Mouse (Mus musculus): ENCODE measurements around the gene Spi1. TPM values are rescaled to one million over a fixed set of nuclear protein-coding genes. Genes with fewer than 3 reads are reported as not detected.

The Spi1 gene
- polyA plus RNA-seq, 1 experiment from 2014 or later: 13.5 TPM

GRCm38 (mm10) chr2:91136513-91137412 is 54.6 kb downstream of the Spi1 start:
- no peak overlapping the region for H3K9ac ChIP-seq
- no peaks in the 10 kb centered on the region for H3K4me1 ChIP-seq
- WGBS: 75% methylated on average over 11 of the region's 11 CpGs
- no peaks in the 10 kb centered on the region for H3K9me3 ChIP-seq
- H3K4me2 ChIP-seq: no peak overlapping the region
- H3K27me3 ChIP-seq (replicated peaks): no peaks in the 10 kb centered on the region
- ATAC-seq (ENCODE audit: insufficient read depth, low FRiP score, low read depth): no peak
- H3K27ac ChIP-seq: no peak overlapping the region
- no peak overlapping the region for H3K4me3 ChIP-seq (replicated peaks)
- H3K36me3 ChIP-seq: 0 out of 2 replicates have a peak, but pooled peaks cover 3% of the 10 kb centered on the region

GRCm38 (mm10) chr2:91137481-91137880 is 55.3 kb downstream of the Spi1 start:
- Histone ChIP-seq H3K27me3 (replicated peaks) (no peaks in the 10 kb centered on the region), H3K36me3 (0 out of 2 replicates have a peak, but pooled peaks cover 5% of the 10 kb centered on the region), H3K9ac (no peak overlapping the region), H3K4me3 (replicated peaks) (no peak overlapping the region), H3K27ac (no peak overlapping the region), H3K4me2 (no peak overlapping the region), H3K4me1 (no peaks in the 10 kb centered on the region), H3K9me3 (no peaks in the 10 kb centered on the region)
- peak; percentile 27; the same call in 1 of the 2 replicates for ATAC-seq (ENCODE audit: insufficient read depth, low FRiP score, low read depth)
- 66% methylated on average over 6 of the region's 6 CpGs for WGBS

- Histone ChIP-seq H3K27me3 (replicated peaks) (no peaks in the 10 kb centered on the region), H3K27ac (no peak overlapping the region), H3K9me3 (no peaks in the 10 kb centered on the region), H3K4me3 (replicated peaks) (no peak overlapping the region), H3K9ac (no peak overlapping the region), H3K4me2 (no peak overlapping the region), H3K36me3 (0 out of 2 replicates have a peak, but pooled peaks cover 8% of the 10 kb centered on the region), H3K4me1 (no peaks in the 10 kb centered on the region)
- 65% methylated on average over 5 of the region's 5 CpGs for WGBS
- no peak for ATAC-seq (ENCODE audit: insufficient read depth, low FRiP score, low read depth)
Measured at GRCm38 (mm10) chr2:91139311-91139710, 57.1 kb downstream of the Spi1 start.

GRCm38 (mm10) chr2:91139764-91140163 is 57.6 kb downstream of the Spi1 start:
- Histone ChIP-seq H3K27me3 (replicated peaks) (no peaks in the 10 kb centered on the region), H3K27ac (no peak overlapping the region), H3K36me3 (0 out of 2 replicates have a peak, but pooled peaks cover 8% of the 10 kb centered on the region), H3K9me3 (no peaks in the 10 kb centered on the region), H3K9ac (no peak overlapping the region), H3K4me2 (no peak overlapping the region), H3K4me3 (replicated peaks) (no peak overlapping the region), H3K4me1 (no peaks in the 10 kb centered on the region)
- no peak for ATAC-seq (ENCODE audit: insufficient read depth, low FRiP score, low read depth)
- WGBS: 77% methylated on average over 8 of the region's 8 CpGs

GRCm38 (mm10) chr2:91142920-91143319 is 60.7 kb downstream of the Spi1 start:
- Histone ChIP-seq H3K9ac (no peak overlapping the region), H3K36me3 (0 out of 2 replicates have a peak, but pooled peaks cover 10% of the 10 kb centered on the region)

GRCm38 (mm10) chr2:91143401-91143800 is 61.2 kb downstream of the Spi1 start:
- 93% methylated on average over 11 of the region's 11 CpGs for WGBS
- H3K9me3 ChIP-seq: no peaks in the 10 kb centered on the region
- 0 out of 2 replicates have a peak, but pooled peaks cover 9% of the 10 kb centered on the region for H3K36me3 ChIP-seq
- H3K27me3 ChIP-seq (replicated peaks): no peaks in the 10 kb centered on the region
- no peak for ATAC-seq (ENCODE audit: insufficient read depth, low FRiP score, low read depth)
- H3K27ac ChIP-seq: no peak overlapping the region
- no peak overlapping the region for H3K4me3 ChIP-seq (replicated peaks)
- no peak overlapping the region for H3K4me2 ChIP-seq
- no peak overlapping the region for H3K9ac ChIP-seq
- H3K4me1 ChIP-seq: no peaks in the 10 kb centered on the region

More at GRCm38 (mm10) chr2:91142920-91143319, 60.7 kb downstream of the Spi1 start:
- ATAC-seq (ENCODE audit: insufficient read depth, low FRiP score, low read depth): no peak
- 86% methylated on average over 6 of the region's 6 CpGs for WGBS
- H3K4me1 ChIP-seq: no peaks in the 10 kb centered on the region
- H3K4me3 ChIP-seq (replicated peaks): no peak overlapping the region
- H3K27ac ChIP-seq: no peak overlapping the region
- H3K4me2 ChIP-seq: no peak overlapping the region
- H3K27me3 ChIP-seq (replicated peaks): no peaks in the 10 kb centered on the region
- no peaks in the 10 kb centered on the region for H3K9me3 ChIP-seq

- H3K4me2 ChIP-seq: no peak overlapping the region
- no peaks in the 10 kb centered on the region for H3K4me1 ChIP-seq
- H3K36me3 ChIP-seq: peaks cover 9% of the 10 kb centered on the region; the same call in 1 of the 2 replicates
- ATAC-seq (ENCODE audit: insufficient read depth, low FRiP score, low read depth): no peak
- H3K9me3 ChIP-seq: no peaks in the 10 kb centered on the region
- H3K9ac ChIP-seq: no peak overlapping the region
- no peak overlapping the region for H3K27ac ChIP-seq
- H3K27me3 ChIP-seq (replicated peaks): no peaks in the 10 kb centered on the region
- H3K4me3 ChIP-seq (replicated peaks): no peak overlapping the region
Measured at GRCm38 (mm10) chr2:91148101-91148500, 65.9 kb downstream of the Spi1 start.

- Histone ChIP-seq H3K36me3 (peaks cover 12% of the 10 kb centered on the region; the same call in 1 of the 2 replicates), H3K4me1 (no peaks in the 10 kb centered on the region), H3K4me2 (no peak overlapping the region), H3K4me3 (replicated peaks) (no peak overlapping the region), H3K27me3 (replicated peaks) (no peaks in the 10 kb centered on the region), H3K9ac (no peak overlapping the region), H3K9me3 (no peaks in the 10 kb centered on the region), H3K27ac (no peak overlapping the region)
- no peak for ATAC-seq (ENCODE audit: insufficient read depth, low FRiP score, low read depth)
- 71% methylated on average over 1 of the region's 1 CpGs for WGBS
Measured at GRCm38 (mm10) chr2:91151331-91151730, 69.1 kb downstream of the Spi1 start.

GRCm38 (mm10) chr2:91152885-91153377 is 70.7 kb downstream of the Spi1 start:
- H3K9ac ChIP-seq: no peak overlapping the region
- 71% methylated on average over 3 of the region's 3 CpGs for WGBS
- H3K36me3 ChIP-seq: peaks cover 14% of the 10 kb centered on the region; the same call in 1 of the 2 replicates
- H3K27me3 ChIP-seq (replicated peaks): no peaks in the 10 kb centered on the region
- no peak overlapping the region for H3K27ac ChIP-seq
- no peak for ATAC-seq (ENCODE audit: insufficient read depth, low FRiP score, low read depth)
- H3K4me1 ChIP-seq: no peaks in the 10 kb centered on the region
- H3K4me3 ChIP-seq (replicated peaks): no peak overlapping the region
- H3K4me2 ChIP-seq: no peak overlapping the region
- H3K9me3 ChIP-seq: no peaks in the 10 kb centered on the region

GRCm38 (mm10) chr2:91154091-91154490 is 71.9 kb downstream of the Spi1 start:
- 93% methylated on average over 3 of the region's 3 CpGs for WGBS
- peaks cover 14% of the 10 kb centered on the region; the same call in 1 of the 2 replicates for H3K36me3 ChIP-seq
- no peak overlapping the region for H3K9ac ChIP-seq
- H3K9me3 ChIP-seq: no peaks in the 10 kb centered on the region
- H3K27ac ChIP-seq: no peak overlapping the region
- H3K4me2 ChIP-seq: no peak overlapping the region
- H3K27me3 ChIP-seq (replicated peaks): no peaks in the 10 kb centered on the region
- H3K4me1 ChIP-seq: no peaks in the 10 kb centered on the region
- ATAC-seq (ENCODE audit: insufficient read depth, low FRiP score, low read depth): no peak
- H3K4me3 ChIP-seq (replicated peaks): no peak overlapping the region

GRCm38 (mm10) chr2:91157002-91157752 is 75.0 kb downstream of the Spi1 start:
- Histone ChIP-seq H3K4me2 (no peak overlapping the region), H3K9ac (no peak overlapping the region), H3K4me3 (replicated peaks) (no peak overlapping the region), H3K9me3 (no peaks in the 10 kb centered on the region), H3K4me1 (no peaks in the 10 kb centered on the region), H3K36me3 (0 out of 2 replicates have a peak, but pooled peaks cover 16% of the 10 kb centered on the region), H3K27me3 (replicated peaks) (no peaks in the 10 kb centered on the region), H3K27ac (no peak overlapping the region; the same call in 1 of the 2 replicates)
- 42% methylated on average over 6 of the region's 6 CpGs for WGBS
- ATAC-seq (ENCODE audit: insufficient read depth, low FRiP score, low read depth): peak; percentile 80

Measured in stomach, embryonic 15.5 days (tissue).